ENCODE assay signal across 7 mouse cellular contexts in the genomic region with DNA sequence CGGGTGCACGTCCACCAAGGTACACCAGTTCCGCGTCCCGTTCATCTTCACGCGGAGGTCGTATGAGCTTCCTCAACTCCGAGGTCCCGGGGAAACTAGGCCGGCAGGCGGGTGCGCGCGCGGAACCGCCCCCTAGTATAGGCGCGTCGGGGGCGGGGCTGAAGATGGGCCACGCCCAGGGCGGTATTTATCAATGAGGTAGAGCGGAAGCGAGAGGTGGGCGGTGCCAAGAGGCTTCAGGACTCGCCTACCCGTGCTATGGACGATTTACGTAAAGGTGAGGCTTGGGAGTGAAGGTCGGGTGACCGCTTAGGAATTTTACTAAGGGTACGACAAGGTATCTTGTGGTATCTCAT. TPM values are rescaled to one million over a fixed set of nuclear protein-coding genes. Genes with fewer than 3 reads are reported as not detected.
A peak's percentile ranks its signal among the peaks of the same experiment; 100 is the strongest.
DNase-seq lines count a peak whose midpoint lies in the region; ATAC-seq lines count a peak whose summit lies in the region.
"Not testable (repeated sequence)": the region's sequence is repeated elsewhere in the genome, so short reads cannot be mapped to it uniquely, and the experiment has no call there.

A gene (minus strand): TSS at position 133 of the 356 bp plus-strand sequence.

- H3K36me3 ChIP-seq in forebrain, embryonic 15.5 days; liver, embryonic 11.5 days (ENCODE audit: control insufficient read depth, insufficient read depth, low read length); midbrain, embryonic 15.5 days (replicated peaks): not testable (repeated sequence)

- H3K9ac ChIP-seq in forebrain, embryonic 15.5 days (replicated peaks): not testable (repeated sequence)
- peak within 1 kb of the TSS; percentile 69 for H3K9ac ChIP-seq in liver, embryonic 11.5 days (ENCODE audit: low read depth, low read length)
- 0 out of 2 replicates have a peak within 1 kb of the TSS, but pooled peaks have one; percentile 17 for H3K9ac ChIP-seq in midbrain, embryonic 15.5 days

- peak within 1 kb of the TSS; percentile 37 for H3K4me3 ChIP-seq in forebrain, embryonic 15.5 days
- H3K4me3 ChIP-seq in liver, embryonic 11.5 days (ENCODE audit: low read depth, low read length): peak within 1 kb of the TSS; percentile 54
- peak within 1 kb of the TSS; percentile 36 for H3K4me3 ChIP-seq in midbrain, embryonic 15.5 days

- H3K9me3 ChIP-seq in forebrain, embryonic 15.5 days; liver, embryonic 11.5 days (ENCODE audit: control insufficient read depth, low read length); midbrain, embryonic 15.5 days: not testable (repeated sequence)

- not testable (repeated sequence) for H3K4me1 ChIP-seq in forebrain, embryonic 15.5 days; liver, embryonic 11.5 days (replicated peaks; ENCODE audit: control insufficient read depth, insufficient read depth, low read length); midbrain, embryonic 15.5 days

- not testable (repeated sequence) for H3K27ac ChIP-seq in forebrain, embryonic 15.5 days (replicated peaks); midbrain, embryonic 15.5 days
- H3K27ac ChIP-seq in liver, embryonic 11.5 days (ENCODE audit: low read depth, low read length): peak within 1 kb of the TSS; percentile 21; the same call in 1 of the 2 replicates

- H3K27me3 ChIP-seq in forebrain, embryonic 15.5 days; liver, embryonic 11.5 days (replicated peaks; ENCODE audit: control insufficient read depth, insufficient read depth, low read length); midbrain, embryonic 15.5 days (replicated peaks): not testable (repeated sequence)

- peak within 1 kb of the TSS; percentile 57 for H3K4me2 ChIP-seq in forebrain, embryonic 15.5 days (replicated peaks)
- peak within 1 kb of the TSS; percentile 88 for H3K4me2 ChIP-seq in liver, embryonic 11.5 days
- H3K4me2 ChIP-seq in midbrain, embryonic 15.5 days: peak within 1 kb of the TSS; percentile 55

- intact Hi-C loops in heart, postnatal 10 days (cut with DNase I): loop anchor here (10.0 kb wide), 1 partner anchor 96 kb away; no protein-coding TSS in a partner anchor

- peak; percentile 64 for DNase-seq in cerebellum, adult 11-12 months
- DNase-seq in heart, postnatal 10 days: peak; percentile 58 to 71
- DNase-seq in kidney, postnatal 10 days: peak; percentile 84
- not testable (repeated sequence) for DNase-seq in liver, embryonic 11.5 days (ENCODE audit: low spot score)
- DNase-seq in spleen, postnatal 10 days (ENCODE audit: low spot score in 2 of 2): peak; percentile 69 to 87

- WGBS in forebrain, embryonic 15.5 days: 0% methylated on average over 19 of the region's 33 CpGs
- WGBS in liver, embryonic 11.5 days: 0% methylated on average over 19 of the region's 33 CpGs
- WGBS in midbrain, embryonic 15.5 days: 0% methylated on average over 24 of the region's 33 CpGs

- ATAC-seq in forebrain, embryonic 15.5 days (replicated peaks): peak; percentile 92
- peak; percentile 93 for ATAC-seq in liver, embryonic 11.5 days (replicated peaks; ENCODE audit: low FRiP score)
- peak; percentile 94 for ATAC-seq in midbrain, embryonic 15.5 days (replicated peaks)

RNA-seq across cellular contexts. Expression of the gene that starts here (rescaled TPM):
- 3.6 and 4.1 TPM in 2 replicates for polyA plus RNA-seq in forebrain, embryonic 15.5 days (2015; fragmentation: Nextera tagmentation; extraction: Ambion mirVana)
- 1 to 10 TPM; 3.2 to 3.3 TPM for total RNA-seq in heart, postnatal 10 days (2021)
- polyA plus RNA-seq in liver, embryonic 11.5 days (2014; fragmentation: Nextera tagmentation; extraction: Ambion mirVana): 7.7 and 8.8 TPM in 2 replicates
- polyA plus RNA-seq in midbrain, embryonic 15.5 days (2015; fragmentation: Nextera tagmentation; extraction: Ambion mirVana): 4.9 and 5.8 TPM in 2 replicates
